Mouse (Mus musculus) R1 (cell line): ENCODE results near the gene Dnm3.

Experiments
- DNase-seq: peaks from one replicate; pipeline ENCODE4 v3.0.0-alpha.2; 2018; ENCODE audit warnings: low read depth, low spot score

Dnm3 gene

GRCm38 (mm10) chr1:162327631-162328030, 150.2 kb downstream of the Dnm3 start:
- DNase-seq: no peak

GRCm38 (mm10) chr1:162324412-162324811, 153.4 kb downstream of the Dnm3 start:
- DNase-seq: no peak

GRCm38 (mm10) chr1:162323142-162323541, 154.7 kb downstream of the Dnm3 start:
- DNase-seq: no peak

DNA sequence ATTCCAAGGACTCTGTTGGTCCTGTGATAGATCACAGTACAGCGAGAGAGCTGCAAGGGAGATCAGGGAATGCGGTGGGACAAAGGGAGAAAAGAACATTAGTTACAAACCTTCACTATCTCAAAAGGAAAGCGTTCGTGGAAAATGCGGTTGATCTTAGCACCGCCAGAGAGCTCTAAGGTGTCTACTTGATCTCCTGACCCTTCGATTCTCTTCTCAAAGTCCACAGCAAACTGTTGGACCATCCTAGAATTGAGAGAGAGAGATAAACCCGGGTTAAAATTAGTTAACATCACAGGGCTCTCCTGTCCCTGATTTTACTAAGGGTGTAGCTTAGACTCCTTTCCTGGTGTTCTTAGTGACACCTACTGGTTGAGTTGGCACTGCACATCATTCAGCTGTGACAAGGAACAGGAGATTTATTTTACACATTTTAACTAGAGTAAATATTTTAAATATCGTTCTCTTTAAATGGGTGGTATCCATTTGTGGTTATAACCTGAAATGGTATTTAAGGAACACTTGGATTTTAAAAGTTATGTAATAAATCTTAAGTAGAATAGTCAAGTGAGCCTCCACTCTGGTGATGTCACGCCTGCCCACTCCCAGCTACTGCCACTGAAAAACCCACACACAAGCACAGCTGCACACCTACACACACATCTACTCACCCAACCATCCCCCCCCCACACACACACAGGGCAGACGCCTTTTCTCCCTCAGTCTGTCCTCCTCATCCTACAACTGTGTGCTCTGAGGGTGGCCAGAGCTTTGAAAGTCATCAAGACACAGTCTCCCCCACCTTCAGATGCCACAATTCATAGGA, 164.2 kb downstream of the Dnm3 start:
- peak; percentile 36 for DNase-seq

DNA sequence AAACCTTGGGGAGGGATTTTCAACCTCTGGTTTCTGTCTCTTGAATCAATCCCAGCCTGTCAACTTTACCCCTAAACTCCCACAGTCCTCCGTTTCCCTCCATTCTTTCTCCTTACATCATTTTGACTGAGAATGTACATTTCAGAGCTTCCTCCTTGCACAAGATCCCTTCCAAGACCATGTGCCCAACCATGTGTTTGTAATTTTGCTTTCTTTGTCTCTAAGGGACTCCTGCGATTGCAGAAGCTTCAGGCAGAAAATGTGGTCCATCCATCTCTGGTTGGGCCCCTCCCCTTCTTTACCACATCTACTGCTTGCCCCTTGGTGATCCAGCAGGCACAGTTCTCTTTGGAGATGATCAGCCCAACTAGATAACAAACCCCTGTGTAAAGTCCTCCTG, 165.2 kb downstream of the Dnm3 start:
- DNase-seq: no peak

DNA sequence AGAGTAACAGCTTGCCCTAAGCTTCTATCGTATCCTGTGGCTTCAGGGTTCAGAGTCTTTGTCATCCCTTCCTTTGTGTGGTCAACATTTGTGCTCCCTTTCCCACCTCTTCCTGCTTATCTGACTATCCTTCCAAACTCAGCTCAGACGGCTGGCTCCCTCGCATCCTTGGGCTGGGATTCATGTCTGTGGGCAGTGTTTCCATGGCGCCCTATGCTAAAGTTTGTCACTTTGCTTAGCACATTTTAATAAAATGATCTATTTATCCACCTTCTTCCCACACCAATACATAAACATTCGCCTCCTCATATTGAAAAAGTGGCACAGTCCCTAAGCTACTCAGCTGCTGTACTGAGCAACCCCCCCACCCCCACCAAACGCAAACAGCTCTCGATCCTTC, 165.7 kb downstream of the Dnm3 start:
- DNase-seq: no peak

- no peak for DNase-seq
Measured at GRCm38 (mm10) chr1:162305247-162305646, 172.6 kb downstream of the Dnm3 start.

- no peak for DNase-seq
Measured at GRCm38 (mm10) chr1:162302480-162302879, 175.4 kb downstream of the Dnm3 start.

DNA sequence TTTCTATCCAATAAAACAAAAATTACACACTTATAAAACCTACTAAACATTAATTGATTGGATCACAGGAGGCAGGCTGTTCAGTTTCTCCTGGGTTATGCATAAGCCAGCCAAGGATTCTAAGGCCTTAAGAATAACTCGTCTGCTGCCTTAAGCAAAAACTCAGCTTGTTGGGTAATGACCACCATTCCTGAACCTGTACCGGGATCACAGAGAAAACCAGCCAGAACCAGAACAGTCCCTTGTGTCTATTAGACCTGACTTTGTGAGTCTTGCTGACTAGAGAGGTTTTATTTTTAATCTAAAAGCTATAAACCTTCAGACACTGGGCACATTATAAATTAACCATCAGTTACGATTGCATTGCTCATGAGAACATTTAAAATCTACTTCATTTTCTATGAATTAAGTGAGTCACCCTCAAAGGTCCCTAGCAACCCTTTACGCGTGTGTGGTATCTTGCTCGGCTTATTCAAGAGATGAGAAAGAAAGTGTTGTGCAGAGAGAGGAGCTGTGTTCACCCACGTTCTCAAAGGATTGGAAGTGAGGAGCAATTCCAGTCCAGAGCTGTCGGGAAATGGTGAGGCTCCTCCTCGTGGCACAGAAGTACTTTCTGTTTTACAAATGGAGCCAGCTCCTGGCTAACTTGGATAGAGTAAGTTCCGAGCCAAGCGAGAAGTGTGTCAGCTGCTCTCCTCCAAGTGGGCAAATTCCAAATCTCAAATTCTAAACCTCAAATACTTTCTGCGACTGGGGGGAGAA, 178.1 kb downstream of the Dnm3 start:
- DNase-seq: no peak

DNA sequence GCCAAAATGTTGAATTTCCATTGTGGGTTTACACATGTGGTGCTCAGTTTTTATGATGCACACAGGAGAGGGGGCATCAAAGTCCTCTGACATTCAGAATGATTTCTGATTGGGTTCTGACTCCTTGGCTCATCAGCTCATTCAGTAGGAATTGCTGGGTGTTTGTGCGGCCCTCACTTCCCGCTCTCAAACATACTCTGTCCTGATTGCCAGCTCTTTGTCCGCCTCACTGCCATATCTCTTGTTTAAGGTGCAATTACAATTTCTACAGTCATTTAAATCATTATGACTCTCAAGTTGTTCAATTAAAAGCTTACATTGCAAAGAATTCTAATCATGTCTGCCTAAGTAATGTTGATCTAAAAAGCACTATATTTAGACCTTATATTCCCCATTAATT, 179.3 kb downstream of the Dnm3 start:
- DNase-seq: no peak

DNA sequence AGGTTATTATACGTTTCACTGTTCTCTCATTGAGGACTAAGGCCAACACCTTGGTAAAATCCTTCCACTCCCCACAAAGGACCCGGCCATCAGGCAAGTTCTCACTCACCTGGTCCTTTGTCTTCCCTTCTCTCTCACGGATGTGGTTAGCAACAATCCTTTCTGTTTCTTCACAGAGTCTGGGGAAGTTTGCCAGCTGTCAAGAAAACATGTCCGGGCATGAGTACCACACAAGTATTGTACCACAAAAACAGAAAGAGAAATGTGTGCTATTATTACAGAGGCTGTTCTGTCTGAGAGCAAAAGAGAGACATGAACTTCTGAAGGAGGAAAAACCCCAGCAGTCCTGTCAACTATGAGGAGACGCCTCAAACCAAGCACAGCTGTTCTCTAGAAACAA, 182.4 kb downstream of the Dnm3 start:
- DNase-seq: peak; percentile 16

GRCm38 (mm10) chr1:162294572-162294910, 183.3 kb downstream of the Dnm3 start:
- DNase-seq: no peak

GRCm38 (mm10) chr1:162293732-162294571, 183.9 kb downstream of the Dnm3 start:
- DNase-seq: no peak

DNA sequence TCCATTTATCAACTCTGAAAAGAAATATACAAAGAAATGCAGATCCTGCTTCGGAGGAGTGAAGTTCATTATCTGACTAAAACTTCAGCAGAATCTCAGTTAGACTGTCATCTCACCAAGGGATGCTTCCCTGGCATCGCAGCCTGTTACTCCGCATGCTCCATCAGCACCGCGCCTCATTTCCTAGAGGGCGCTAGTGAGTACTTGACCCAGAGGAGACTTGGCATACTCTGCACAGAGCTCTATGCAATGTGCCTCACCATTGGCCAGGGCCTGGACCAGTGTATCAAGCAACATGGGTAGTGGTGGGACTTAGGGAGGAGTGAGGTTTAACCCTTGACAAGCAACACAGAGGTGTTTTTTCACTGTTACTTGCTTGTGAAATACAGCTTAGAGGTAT, 190.9 kb downstream of the Dnm3 start:
- DNase-seq: peak; percentile 43

GRCm38 (mm10) chr1:162281981-162282381, 195.9 kb downstream of the Dnm3 start:
- DNase-seq: no peak

GRCm38 (mm10) chr1:162280052-162280451, 197.8 kb downstream of the Dnm3 start:
- no peak for DNase-seq

DNA sequence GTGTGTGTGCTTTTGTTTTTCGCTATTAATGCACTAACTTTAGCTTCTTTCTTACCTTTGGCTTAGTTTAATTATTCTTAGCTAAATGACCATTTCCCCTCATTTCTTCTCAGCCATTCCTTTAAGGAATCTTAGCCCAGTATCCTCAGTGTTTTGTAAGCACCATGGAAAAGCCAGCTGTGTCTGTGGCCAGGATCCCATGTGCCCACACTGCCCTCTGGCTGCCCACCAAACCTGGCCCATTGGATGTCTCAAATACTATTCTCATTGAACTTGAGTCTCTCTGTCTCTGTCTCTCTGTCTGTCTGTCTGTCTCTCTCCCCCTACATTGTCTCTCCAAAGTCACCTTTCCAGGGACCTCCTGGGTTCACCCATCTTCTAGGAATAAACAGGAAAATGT, 201.8 kb downstream of the Dnm3 start:
- no peak for DNase-seq

GRCm38 (mm10) chr1:162274674-162275248, 203.1 kb downstream of the Dnm3 start:
- no peak for DNase-seq

- no peak for DNase-seq
Measured at GRCm38 (mm10) chr1:162256912-162257607, 220.8 kb downstream of the Dnm3 start.

GRCm38 (mm10) chr1:162254944-162255343, 222.9 kb downstream of the Dnm3 start:
- DNase-seq: no peak

- no peak for DNase-seq
Measured at GRCm38 (mm10) chr1:162253971-162254641, 223.7 kb downstream of the Dnm3 start.
